Mouse (Mus musculus): ENCODE data around the gene Rgma. TPM values are rescaled to one million over a fixed set of nuclear protein-coding genes. Genes with fewer than 3 reads are reported as not detected.

Rgma gene
- total and polyA plus RNA-seq, 3 experiments: 0.04 to 0.07 TPM; not detected in 1

DNA sequence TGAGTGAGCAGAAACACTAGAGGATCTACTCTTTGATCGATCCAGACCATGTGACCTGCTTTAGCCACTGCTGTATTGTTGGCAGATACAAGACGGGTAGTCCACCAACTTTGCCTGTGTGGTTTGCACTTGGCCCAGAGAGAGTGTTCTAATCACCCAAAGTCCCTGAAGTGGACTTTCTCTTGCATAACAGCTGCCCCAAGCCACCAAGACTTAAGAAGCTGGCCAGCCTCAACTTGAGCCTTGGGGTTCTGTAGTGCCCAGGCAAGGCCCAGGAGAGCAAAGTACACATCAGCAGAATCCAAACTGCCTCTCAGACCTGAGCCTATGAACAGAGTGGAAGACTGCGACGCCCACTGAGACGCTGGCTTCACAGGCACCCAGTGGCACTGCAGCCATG, 37.0 kb upstream of the Rgma start:
- no peaks in the 10 kb centered on the region for H3K79me2 ChIP-seq (replicated peaks; ENCODE audit: control insufficient read depth, extremely low read depth, insufficient read depth, poor library complexity, severe bottlenecking)
- H3K9me3 ChIP-seq (replicated peaks; ENCODE audit: low read length): no peaks in the 10 kb centered on the region
- no peak for DNase-seq (ENCODE audit: extremely low read depth)
- H3K36me3 ChIP-seq (replicated peaks in 1 of 2; ENCODE audit: control insufficient read depth in 1 of 2, insufficient read depth in 1 of 2, low read length in 1 of 2): no peaks in the 10 kb centered on the region
- H3K4me3 ChIP-seq (replicated peaks in 1 of 3; ENCODE audit: low read depth in 2 of 3, low read length in 2 of 3, poor library complexity in 1 of 3): no peak overlapping the region
- H3K27me3 ChIP-seq (replicated peaks): peaks cover 2% of the 10 kb centered on the region
- H3K27ac ChIP-seq (ENCODE audit: insufficient read depth, low read depth): no peak overlapping the region
- H3K4me2 ChIP-seq (ENCODE audit: insufficient read depth, low read depth, poor library complexity, severe bottlenecking): no peak overlapping the region
- TF ChIP-seq BHLHE40 (IDR thresholded peaks at IDR 0.05; ENCODE audit: low read depth, low read length) (no peak), CHD1 (IDR thresholded peaks at IDR 0.05; ENCODE audit: low read depth, low read length) (no peak), MEF2A (IDR thresholded peaks at IDR 0.05; ENCODE audit: borderline replicate concordance, low read depth, low read length) (no peak), MXI1 (IDR thresholded peaks at IDR 0.05; ENCODE audit: low read depth, low read length) (no peak), ETS1 (conservative IDR thresholded peaks at IDR 0.05; ENCODE audit: low read depth, low read length) (no peak), HCFC1 (IDR thresholded peaks at IDR 0.05; ENCODE audit: low read depth, low read length) (no peak), MAFK (IDR thresholded peaks at IDR 0.05; ENCODE audit: insufficient replicate concordance, low read length) (no peak), JUN (IDR thresholded peaks at IDR 0.05; ENCODE audit: insufficient read depth, low read depth, low read length) (no peak), NELFE (IDR thresholded peaks at IDR 0.05; ENCODE audit: low read depth, low read length) (no peak), ZMIZ1 (IDR thresholded peaks at IDR 0.05; ENCODE audit: low read depth, low read length) (no peak), CTCF (conservative IDR thresholded peaks at IDR 0.05 in 1 of 2, IDR thresholded peaks at IDR 0.05 in 1 of 2; ENCODE audit: low read depth in 2 of 2, low read length in 2 of 2) (no peak), NRF1 (IDR thresholded peaks at IDR 0.05; ENCODE audit: low read depth, low read length) (no peak), UBTF (IDR thresholded peaks at IDR 0.05; ENCODE audit: low read depth, low read length) (no peak), CHD2 (IDR thresholded peaks at IDR 0.05; ENCODE audit: low read length) (no peak)
- no peak overlapping the region for H3K9ac ChIP-seq (ENCODE audit: insufficient read depth, low read depth)
- dilution Hi-C loops (cut with MboI; ENCODE audit: extremely low pct_ligation_motif_present, extremely low pct_unique_long_range_greater_than_20kb, low sequenced_read_pairs) (no loop called here), in situ Hi-C loops (cut with MboI; ENCODE audit: low pct_ligation_motif_present, low pct_unique_long_range_greater_than_20kb, low sequenced_read_pairs) (no loop called here)
- H3K4me1 ChIP-seq (ENCODE audit: control insufficient read depth in 1 of 2, insufficient read depth in 2 of 2): no peaks in the 10 kb centered on the region

DNA sequence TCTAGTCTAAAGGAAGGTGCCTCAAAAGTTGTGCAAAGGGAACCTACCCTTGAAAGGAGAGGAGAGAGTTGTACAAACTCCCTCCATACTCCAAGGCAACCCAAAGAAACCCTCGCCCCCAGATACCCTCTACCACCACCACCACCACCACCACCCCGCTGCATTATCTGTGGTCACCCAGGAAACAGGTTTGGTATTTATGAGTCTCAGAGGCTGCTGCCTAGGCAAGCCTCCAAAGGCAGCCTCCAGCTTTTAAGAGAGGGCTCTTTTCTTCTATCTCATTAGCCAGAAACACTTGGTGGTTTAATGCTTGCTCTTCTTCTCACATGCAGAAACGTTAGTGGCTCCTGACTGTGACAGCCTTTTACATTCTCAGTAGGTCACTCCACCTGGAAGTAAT, 31.5 kb upstream of the Rgma start:
- TF ChIP-seq MXI1 (IDR thresholded peaks at IDR 0.05; ENCODE audit: low read depth, low read length) (no peak), GABPA (IDR thresholded peaks at IDR 0.05; ENCODE audit: insufficient replicate concordance, low read depth, low read length) (no peak), CHD1 (IDR thresholded peaks at IDR 0.05; ENCODE audit: low read depth, low read length) (no peak), USF2 (conservative IDR thresholded peaks at IDR 0.05; ENCODE audit: low read depth, low read length) (no peak), SMC3 (IDR thresholded peaks at IDR 0.05; ENCODE audit: low read depth, low read length) (no peak), ELF1 (IDR thresholded peaks at IDR 0.05; ENCODE audit: low read depth, low read length) (no peak), ZC3H11A (IDR thresholded peaks at IDR 0.05; ENCODE audit: low read depth, low read length) (no peak), NELFE (IDR thresholded peaks at IDR 0.05; ENCODE audit: low read depth, low read length) (no peak), HCFC1 (IDR thresholded peaks at IDR 0.05; ENCODE audit: low read depth, low read length) (no peak), JUND (conservative IDR thresholded peaks at IDR 0.05; ENCODE audit: low read depth, low read length) (no peak), E2F4 (IDR thresholded peaks at IDR 0.05; ENCODE audit: insufficient replicate concordance, low read depth, low read length) (no peak), CHD2 (IDR thresholded peaks at IDR 0.05; ENCODE audit: low read length) (no peak)
- H3K9me3 ChIP-seq (replicated peaks; ENCODE audit: low read length): no peaks in the 10 kb centered on the region
- peaks cover 3% of the 10 kb centered on the region for H3K27me3 ChIP-seq (replicated peaks)
- no peaks in the 10 kb centered on the region for H3K36me3 ChIP-seq (replicated peaks in 1 of 2; ENCODE audit: control insufficient read depth in 1 of 2, insufficient read depth in 1 of 2, low read length in 1 of 2)
- dilution Hi-C loops (cut with MboI; ENCODE audit: extremely low pct_ligation_motif_present, extremely low pct_unique_long_range_greater_than_20kb, low sequenced_read_pairs): no loop called here
- H3K4me2 ChIP-seq (ENCODE audit: insufficient read depth, low read depth, poor library complexity, severe bottlenecking): no peak overlapping the region
- in situ Hi-C loops (cut with MboI; ENCODE audit: low pct_ligation_motif_present, low pct_unique_long_range_greater_than_20kb, low sequenced_read_pairs): no loop called here
- DNase-seq (ENCODE audit: extremely low read depth): no peak
- H3K4me3 ChIP-seq (replicated peaks in 1 of 3; ENCODE audit: low read depth in 2 of 3, low read length in 2 of 3, poor library complexity in 1 of 3): no peak overlapping the region
- no peak overlapping the region for H3K9ac ChIP-seq (ENCODE audit: insufficient read depth, low read depth)
- no peaks in the 10 kb centered on the region for H3K4me1 ChIP-seq (ENCODE audit: control insufficient read depth in 1 of 2, insufficient read depth in 2 of 2)
- no peaks in the 10 kb centered on the region for H3K79me2 ChIP-seq (replicated peaks; ENCODE audit: control insufficient read depth, extremely low read depth, insufficient read depth, poor library complexity, severe bottlenecking)
- H3K27ac ChIP-seq (ENCODE audit: insufficient read depth, low read depth): no peak overlapping the region
